Mouse (Mus musculus) bone marrow, adult 2 months (tissue): ENCODE data around the gene Slco1b2.

Source experiments
- CTCF ChIP-seq: fragments of 200-500 bp; IDR thresholded peaks from 2 replicates; pipeline ENCODE4 v1.5.1; 2011; ENCODE audit warnings: low read length, control low read depth; ENCODE audit not compliant: control insufficient read depth, insufficient read depth
- POLR2A ChIP-seq: fragments of 200-500 bp; IDR thresholded peaks from 2 replicates; pipeline ENCODE4 v1.6.1; 2011; ENCODE audit warnings: low read depth, mild to moderate bottlenecking, control low read depth, low read length, borderline replicate concordance; ENCODE audit not compliant: control insufficient read depth

- no peak for TF ChIP-seq CTCF
- no peak for TF ChIP-seq POLR2A
These were observed 11.3 kb downstream of the Slco1b2 start for GRCm38 (mm10) chr6:141640639-141641038.
